Mouse (Mus musculus) mouse embryonic stem cell (cell line): ENCODE results near the gene B4galnt2.

ENCODE experiments used
- in situ Hi-C, 2 experiments: fragments of 300-500 bp; cut with MboI; formaldehyde crosslinking; loops; 1 replicate in 1 of 2; 3 replicates in 1 of 2; pipeline ENCODE4 v1.14.3; 2019 to 2020; ENCODE audit warnings: low sequenced_read_pairs in 2 of 2, low pct_unique_long_range_greater_than_20kb in 1 of 2, mixed read lengths in 1 of 2; ENCODE audit not compliant: unreplicated experiment in 1 of 2

B4galnt2 gene

GRCm38 (mm10) chr11:95831641-95832040 is 83.0 kb downstream of the B4galnt2 start:
- in situ Hi-C loops, result no loop called here

- in situ Hi-C loops, result no loop called here
Measured at GRCm38 (mm10) chr11:95831276-95831619, 83.4 kb downstream of the B4galnt2 start.

DNA sequence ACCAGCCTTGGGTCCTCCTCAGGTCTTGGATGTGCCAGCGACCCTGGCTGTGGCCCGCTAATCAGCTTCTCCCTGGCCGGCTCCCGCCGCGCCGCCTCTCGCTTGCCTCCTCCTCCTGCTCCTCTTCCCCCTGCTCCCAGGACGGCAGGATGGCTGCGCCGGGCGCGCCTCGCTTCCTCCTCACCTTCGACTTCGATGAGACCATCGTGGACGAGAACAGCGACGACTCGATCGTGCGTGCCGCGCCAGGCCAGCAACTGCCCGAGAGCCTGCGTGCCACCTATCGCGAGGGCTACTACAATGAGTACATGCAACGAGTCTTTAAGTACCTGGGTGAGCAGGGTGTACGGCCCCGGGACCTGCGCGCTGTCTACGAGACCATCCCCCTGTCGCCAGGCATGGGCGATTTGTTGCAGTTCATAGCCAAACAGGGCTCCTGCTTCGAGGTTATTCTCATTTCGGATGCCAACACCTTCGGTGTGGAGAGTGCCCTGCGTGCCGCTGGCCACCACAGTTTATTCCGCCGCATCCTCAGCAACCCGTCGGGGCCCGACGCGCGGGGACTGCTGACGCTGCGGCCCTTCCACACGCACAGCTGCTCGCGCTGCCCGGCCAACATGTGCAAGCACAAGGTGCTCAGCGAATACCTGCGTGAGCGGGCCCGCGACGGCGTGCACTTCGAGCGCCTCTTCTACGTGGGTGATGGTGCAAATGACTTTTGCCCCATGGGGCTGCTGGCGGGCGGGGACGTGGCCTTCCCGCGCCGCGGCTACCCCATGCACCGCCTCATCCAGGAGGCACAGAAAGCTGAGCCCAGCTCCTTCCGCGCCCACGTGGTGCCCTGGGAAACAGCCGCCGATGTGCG is 84.0 kb downstream of the B4galnt2 start:
- in situ Hi-C loops, result no loop called here

DNA sequence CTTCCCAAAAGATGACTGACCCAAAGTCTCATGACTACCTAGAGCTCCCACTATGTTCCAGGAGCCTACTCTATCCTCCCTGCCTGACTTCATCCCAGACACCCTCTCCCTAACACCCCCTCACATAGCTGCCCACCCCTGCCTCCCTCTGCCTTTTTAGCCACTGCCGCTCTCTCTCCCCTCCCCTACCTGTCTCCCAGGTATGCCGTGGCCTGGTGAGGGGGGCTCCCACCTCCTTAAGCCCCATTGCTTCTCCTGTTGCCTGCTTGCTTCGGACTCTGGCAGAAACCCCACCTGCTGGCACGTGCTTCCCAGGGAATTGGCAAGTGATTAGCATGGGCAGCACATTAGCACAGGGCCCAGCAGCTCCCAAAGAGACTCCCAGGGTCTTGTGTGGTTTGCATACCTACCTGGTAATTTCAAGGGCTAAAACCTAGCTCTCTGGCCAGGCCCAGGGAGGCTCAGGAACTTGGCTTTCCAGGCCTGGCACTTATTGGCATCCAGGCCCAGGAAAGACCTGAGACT is 85.1 kb downstream of the B4galnt2 start:
- in situ Hi-C loops, result no loop called here

DNA sequence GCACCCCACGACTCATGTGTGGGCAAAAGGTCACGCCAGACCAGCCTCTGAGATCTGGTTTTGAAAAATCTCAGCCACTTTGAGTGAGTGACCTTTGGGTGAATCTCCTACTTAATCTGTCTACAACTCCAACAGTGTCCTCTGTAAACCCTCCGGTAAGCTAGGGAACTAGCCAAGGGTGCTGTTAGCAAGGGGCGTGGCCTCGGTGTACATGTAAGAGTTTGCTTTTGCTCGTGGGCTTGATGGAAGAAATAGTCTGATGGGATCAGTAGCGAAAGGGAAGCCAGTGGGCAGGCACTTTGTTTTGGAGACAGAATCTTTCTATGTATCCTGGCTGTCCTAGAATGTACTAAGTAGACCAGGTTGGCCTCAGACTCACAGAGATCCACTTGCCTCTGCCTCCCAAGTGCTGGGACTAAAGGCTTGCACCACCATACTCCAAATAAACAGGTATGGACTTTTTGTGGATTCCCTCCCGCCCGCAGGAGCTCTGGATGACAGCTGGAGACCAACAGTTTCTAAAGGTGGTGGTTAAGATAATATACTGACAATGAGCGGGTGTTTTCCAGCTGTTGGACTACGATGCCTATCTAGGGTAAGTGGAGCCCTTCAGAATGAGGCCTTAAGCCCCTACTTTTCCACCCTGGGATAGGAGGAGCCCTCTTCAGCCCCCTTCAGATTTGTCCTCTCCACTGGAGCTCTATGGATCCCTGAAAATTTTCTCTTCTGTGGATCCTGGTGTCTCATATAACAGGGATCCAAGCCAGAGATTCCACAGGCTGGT is 86.3 kb downstream of the B4galnt2 start:
- in situ Hi-C loops, result no loop called here

DNA sequence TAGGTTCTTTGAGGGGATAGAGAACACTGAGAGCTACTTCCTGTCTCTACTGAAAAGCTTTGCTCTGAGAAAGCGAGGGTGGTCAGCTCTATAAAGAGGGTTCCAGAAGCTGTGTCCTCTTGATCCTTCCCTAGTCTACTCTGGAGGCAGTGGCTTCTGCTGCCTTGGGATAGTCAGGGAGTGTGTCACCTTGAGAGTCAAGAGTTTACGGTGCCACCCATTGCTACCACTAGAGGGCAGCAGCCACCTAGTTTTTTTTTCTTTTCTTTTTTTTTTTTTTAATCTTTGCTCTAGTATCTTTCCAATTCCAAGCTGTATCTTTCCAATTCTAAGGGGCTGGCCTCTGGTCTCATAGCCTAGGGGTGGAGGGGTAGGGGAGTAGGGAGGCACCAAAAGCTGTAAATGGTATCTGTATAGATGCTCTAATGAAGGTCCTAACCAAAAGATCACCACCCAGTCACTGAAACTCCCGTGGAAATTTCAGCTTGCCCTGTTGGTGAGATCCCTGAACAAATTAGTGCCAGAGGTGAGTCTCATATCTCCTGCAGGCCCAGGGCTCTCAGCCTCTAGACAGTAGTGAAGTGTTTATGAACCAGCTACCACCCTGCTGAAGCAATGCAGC is 87.1 kb downstream of the B4galnt2 start:
- in situ Hi-C loops, result no loop called here

DNA sequence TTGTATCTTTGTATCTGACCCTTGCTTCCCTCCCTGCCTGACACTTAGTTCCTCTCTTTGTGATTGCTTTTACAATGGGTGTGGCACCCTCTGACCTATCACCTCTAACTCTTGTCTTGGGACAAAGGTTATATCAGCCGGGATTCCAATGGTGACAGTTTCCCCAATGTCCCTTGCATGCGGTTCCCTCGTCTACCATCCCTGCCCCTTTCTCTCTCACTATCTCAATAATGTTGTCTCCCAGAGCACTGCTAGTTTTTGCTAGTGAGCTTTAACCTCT is 87.6 kb downstream of the B4galnt2 start:
- in situ Hi-C loops, result no loop called here

- in situ Hi-C loops, result no loop called here
Measured at GRCm38 (mm10) chr11:95826317-95827167, 88.1 kb downstream of the B4galnt2 start.

- in situ Hi-C loops, result no loop called here
Measured at GRCm38 (mm10) chr11:95825625-95826024, 89.1 kb downstream of the B4galnt2 start.

DNA sequence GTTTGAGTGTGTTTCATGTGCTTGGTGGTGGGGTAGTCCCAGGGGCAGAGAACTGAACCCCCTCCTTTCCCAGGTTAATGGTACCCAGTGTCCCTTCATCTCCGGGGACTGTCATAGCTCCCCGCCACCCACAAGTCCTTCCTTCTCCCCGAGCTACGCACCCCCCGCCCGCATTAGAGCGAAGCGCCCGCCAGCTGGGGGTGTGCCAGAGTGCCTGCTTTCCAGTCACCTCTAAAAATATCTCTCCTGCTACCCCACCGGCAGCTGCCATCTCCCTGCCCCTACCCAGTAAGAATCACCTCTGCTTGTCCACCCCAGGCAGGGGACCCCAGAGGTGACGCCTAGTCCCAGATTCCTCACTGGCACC is 89.8 kb downstream of the B4galnt2 start:
- in situ Hi-C loops, result no loop called here

DNA sequence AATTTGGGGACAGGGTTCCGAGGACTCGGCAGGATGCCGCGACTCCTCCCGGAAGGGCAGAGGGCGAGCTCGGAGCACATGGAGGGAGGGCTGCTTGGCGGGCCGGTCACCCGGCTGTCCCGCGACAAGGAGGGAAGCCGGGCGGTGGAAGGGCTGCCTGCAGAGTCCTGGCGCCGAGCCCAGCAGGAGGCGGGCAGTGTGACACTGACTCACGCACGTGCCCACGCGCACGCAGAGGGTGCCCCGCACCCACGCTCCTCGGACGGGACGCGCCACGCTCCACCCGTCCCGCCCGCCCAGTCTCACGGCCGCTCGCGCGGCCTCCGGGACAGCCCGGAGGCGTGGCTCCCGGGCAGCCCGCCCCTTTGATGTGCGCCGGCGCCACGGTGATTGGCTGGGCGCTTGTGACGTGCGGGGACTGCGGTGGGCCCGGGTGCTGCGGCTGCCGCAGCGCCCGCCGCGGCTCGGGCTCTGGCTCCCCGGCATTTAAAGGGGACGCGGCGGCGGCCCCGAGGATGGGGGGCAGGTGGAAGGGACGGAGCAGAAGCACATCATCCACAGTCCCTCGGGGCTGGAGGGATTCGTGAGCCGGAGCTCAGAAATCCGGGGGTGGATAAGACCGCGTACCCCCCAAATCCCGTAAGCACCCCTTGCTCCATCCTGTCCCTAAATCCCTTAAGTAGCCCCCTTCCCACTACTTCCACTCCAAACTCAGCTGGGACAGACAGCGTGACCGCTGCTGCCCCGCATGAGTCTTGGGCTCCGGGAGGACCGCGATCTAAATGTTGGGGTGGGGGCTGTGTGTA is 90.4 kb downstream of the B4galnt2 start, which contains the start of gene Phospho1:
Gene Phospho1, plus strand, starts transcription at position 429 of the 806 bp plus-strand sequence.
- in situ Hi-C loops, result no loop called here

- in situ Hi-C loops, result no loop called here
Measured at GRCm38 (mm10) chr11:95822437-95822836, 92.3 kb downstream of the B4galnt2 start.

DNA sequence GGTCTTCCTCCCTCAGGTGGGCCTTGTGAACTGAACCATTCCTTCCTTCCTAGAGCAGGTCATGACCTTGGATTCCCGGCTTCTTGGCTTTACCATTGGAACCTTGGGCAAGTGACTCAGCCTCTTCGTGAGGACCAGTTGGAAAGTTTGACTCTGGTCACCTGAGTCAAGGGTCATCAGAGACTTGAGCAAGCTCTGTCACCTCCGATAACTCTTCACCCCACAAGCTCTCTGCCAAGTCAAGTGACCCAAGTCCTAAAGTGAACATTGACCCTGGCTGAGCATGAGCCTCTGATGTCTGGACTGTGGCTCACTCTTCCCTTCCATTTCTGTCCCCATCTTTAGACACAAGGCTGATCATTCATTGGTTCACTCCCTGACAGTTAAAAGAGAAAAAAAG is 93.2 kb downstream of the B4galnt2 start:
- in situ Hi-C loops, result no loop called here

GRCm38 (mm10) chr11:95819138-95819537 is 95.6 kb downstream of the B4galnt2 start:
- in situ Hi-C loops, result no loop called here
